Mouse (Mus musculus) midbrain, embryonic 13.5 days (tissue): ENCODE measurements at regions not wholly inside any gene's neighbourhood (a gene's known extent, or its start where the extent isn't known, plus 50 kb on each side); places are given as distances from the start of the nearest gene placed in this dataset.

ENCODE experiments used
- ATAC-seq: fragments of 200-750 bp; cut with Nextera tagmentation; 2 replicates; pipeline ENCODE4 v1.8.0; 2017; ENCODE audit warnings: mild to moderate bottlenecking, moderate TSS enrichment, moderate library complexity
- H3K27ac ChIP-seq: fragments of 300-500 bp; sonication (generic); 2 replicates; pipeline ENCODE4 v1.5.1; 2015; ENCODE audit warnings: inconsistent platforms, mild to moderate bottlenecking, moderate library complexity
- H3K27me3 ChIP-seq: fragments of 300-500 bp; sonication (generic); 2 replicates; pipeline ENCODE4 v1.6.1; 2015; ENCODE audit warnings: mild to moderate bottlenecking, inconsistent platforms
- H3K36me3 ChIP-seq: fragments of 300-500 bp; sonication (generic); 2 replicates; pipeline ENCODE4 v1.6.1; 2015; ENCODE audit warnings: mild to moderate bottlenecking, inconsistent platforms
- H3K4me1 ChIP-seq: fragments of 300-500 bp; sonication (generic); replicated peaks from 2 replicates; pipeline ENCODE4 v1.6.1; 2015; ENCODE audit warnings: inconsistent platforms
- H3K4me2 ChIP-seq: fragments of 300-500 bp; sonication (generic); replicated peaks from 2 replicates; pipeline ENCODE4 v1.6.1; 2015; ENCODE audit warnings: moderate library complexity, mild to moderate bottlenecking, inconsistent platforms
- H3K4me3 ChIP-seq: fragments of 300-500 bp; sonication (generic); replicated peaks from 2 replicates; pipeline ENCODE4 v1.5.1; 2015; ENCODE audit warnings: mild to moderate bottlenecking, inconsistent platforms
- H3K9ac ChIP-seq: fragments of 300-500 bp; sonication (generic); replicated peaks from 2 replicates; pipeline ENCODE4 v1.6.1; 2015; ENCODE audit warnings: mild to moderate bottlenecking, inconsistent platforms
- H3K9me3 ChIP-seq: fragments of 300-500 bp; sonication (generic); 2 replicates; pipeline ENCODE4 v1.6.1; 2016; ENCODE audit warnings: mild to moderate bottlenecking, inconsistent platforms
- WGBS: fragments of 180-500 bp; shearing (Covaris S2); methylation state at CpG from one replicate; pipeline ENCODE4 v1.1.7; 2015; 5-methylcytosine and 5-hydroxymethylcytosine counted together

DNA sequence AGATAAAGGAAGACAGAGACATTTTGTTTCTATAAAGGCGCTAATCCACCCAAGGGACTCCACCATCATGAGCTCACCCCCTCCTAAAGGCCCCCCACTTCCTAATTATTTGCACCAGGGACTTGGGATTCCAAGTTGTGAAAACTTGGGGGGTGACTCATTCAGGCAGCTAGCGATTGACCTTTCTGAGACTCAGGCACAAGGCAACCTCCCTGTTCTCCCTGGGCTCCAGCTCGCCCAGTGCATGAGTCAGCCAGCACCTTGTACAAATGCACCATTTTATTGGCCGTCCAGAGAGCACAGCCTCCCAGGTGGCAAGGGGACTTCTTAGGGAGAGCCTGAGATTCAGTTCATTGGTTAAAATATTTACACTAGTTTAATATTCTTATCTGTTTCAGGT lies 78.0 kb upstream of the Dio3 start:
- no peak overlapping the region for H3K4me3 ChIP-seq
- H3K9ac ChIP-seq = no peak overlapping the region
- no peaks in the 10 kb centered on the region for H3K4me1 ChIP-seq
- WGBS = 89% methylated on average over 4 of the region's 4 CpGs
- H3K4me2 ChIP-seq = no peak overlapping the region
- H3K27ac ChIP-seq = no peak overlapping the region
- no peaks in the 10 kb centered on the region for H3K9me3 ChIP-seq
- H3K36me3 ChIP-seq = no peaks in the 10 kb centered on the region
- H3K27me3 ChIP-seq = no peaks in the 10 kb centered on the region
- no peak for ATAC-seq

DNA sequence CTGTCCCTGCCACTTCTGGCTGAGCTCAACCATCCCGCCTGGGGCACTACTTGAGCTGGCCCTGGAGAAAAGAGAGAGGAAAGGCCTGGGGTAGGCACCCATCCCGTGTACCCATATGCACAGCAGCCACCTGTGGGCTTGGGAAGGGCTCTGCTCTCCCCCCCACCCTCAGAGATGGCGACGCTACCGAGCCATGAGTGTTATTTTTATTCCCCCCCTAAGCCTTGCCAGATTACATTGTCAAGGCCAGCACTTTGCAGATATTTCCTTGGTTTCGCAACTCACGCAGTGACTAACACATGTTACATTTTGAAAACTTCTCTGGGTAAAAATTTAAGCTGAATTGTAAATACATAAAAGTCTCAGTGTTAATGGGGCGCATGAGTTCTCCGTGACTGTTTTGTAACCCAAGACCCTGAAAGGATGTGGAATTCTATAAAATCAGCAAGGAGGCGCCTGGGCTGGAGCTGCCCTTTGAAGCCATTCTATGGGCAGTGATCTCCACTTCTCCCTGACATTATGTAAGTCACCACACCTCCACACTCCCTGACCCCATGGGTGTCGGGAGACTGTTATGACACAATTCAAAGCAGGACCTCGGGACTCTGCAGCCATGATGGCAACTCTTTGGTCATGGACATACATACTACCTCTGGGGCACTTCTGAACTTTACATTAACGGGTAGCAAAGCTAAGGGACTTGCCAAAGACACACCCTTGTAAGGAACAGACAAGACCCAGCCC lies 75.4 kb upstream of the Dio3 start:
- no peak for ATAC-seq
- 83% methylated on average over 13 of the region's 13 CpGs for WGBS

GRCm38 (mm10) chr12:110204246-110204989 lies 74.5 kb upstream of the Dio3 start:
- Histone ChIP-seq H3K27ac (no peak overlapping the region), H3K9ac (no peak overlapping the region), H3K36me3 (no peaks in the 10 kb centered on the region), H3K9me3 (no peaks in the 10 kb centered on the region), H3K4me1 (peaks cover 15% of the 10 kb centered on the region), H3K4me3 (no peak overlapping the region), H3K27me3 (no peaks in the 10 kb centered on the region), H3K4me2 (no peak overlapping the region)
- 82% methylated on average over 6 of the region's 6 CpGs for WGBS
- no peak for ATAC-seq

More for the DNA sequence above, 75.4 kb upstream of the Dio3 start:
- Histone ChIP-seq H3K4me2 (no peak overlapping the region), H3K27ac (no peak overlapping the region), H3K9ac (no peak overlapping the region), H3K27me3 (no peaks in the 10 kb centered on the region), H3K4me1 (peaks cover 15% of the 10 kb centered on the region), H3K36me3 (no peaks in the 10 kb centered on the region), H3K9me3 (no peaks in the 10 kb centered on the region), H3K4me3 (no peak overlapping the region)

DNA sequence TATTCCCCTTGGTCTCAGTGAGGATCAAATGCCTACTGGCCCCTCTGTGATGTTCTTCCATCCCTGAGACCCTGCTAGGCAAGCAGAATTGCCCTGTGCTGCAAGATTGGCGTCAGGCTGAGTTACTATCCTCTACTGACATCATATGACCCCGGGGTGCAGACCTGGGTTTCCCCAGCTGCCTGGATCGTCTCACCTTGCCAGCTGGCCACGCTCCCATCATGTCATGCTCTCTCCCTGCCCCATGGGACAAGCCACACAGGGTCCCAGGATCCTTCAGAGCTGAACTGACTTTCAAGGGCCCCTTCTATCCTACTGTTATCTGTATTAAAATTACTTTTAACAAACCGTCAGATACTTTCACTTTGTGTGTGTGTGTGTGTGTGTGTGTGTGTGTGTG lies 72.6 kb upstream of the Dio3 start:
- ATAC-seq = no peak
- H3K27ac ChIP-seq = no peak overlapping the region
- peaks cover 15% of the 10 kb centered on the region for H3K4me1 ChIP-seq
- no peak overlapping the region for H3K4me3 ChIP-seq
- no peaks in the 10 kb centered on the region for H3K27me3 ChIP-seq
- H3K4me2 ChIP-seq = no peak overlapping the region
- H3K9ac ChIP-seq = no peak overlapping the region
- no peaks in the 10 kb centered on the region for H3K9me3 ChIP-seq
- H3K36me3 ChIP-seq = no peaks in the 10 kb centered on the region
- 66% methylated on average over 5 of the region's 5 CpGs for WGBS

GRCm38 (mm10) chr12:110206812-110207211 lies 72.1 kb upstream of the Dio3 start:
- H3K27ac ChIP-seq = no peak overlapping the region
- no peak overlapping the region for H3K4me3 ChIP-seq
- H3K27me3 ChIP-seq = no peaks in the 10 kb centered on the region
- no peaks in the 10 kb centered on the region for H3K9me3 ChIP-seq
- 18% methylated on average over 6 of the region's 6 CpGs for WGBS
- no peak overlapping the region for H3K9ac ChIP-seq
- H3K36me3 ChIP-seq = no peaks in the 10 kb centered on the region
- no peak for ATAC-seq
- H3K4me2 ChIP-seq = no peak overlapping the region
- H3K4me1 ChIP-seq = peaks cover 15% of the 10 kb centered on the region

GRCm38 (mm10) chr12:110207246-110207852 lies 71.5 kb upstream of the Dio3 start:
- Histone ChIP-seq H3K36me3 (no peaks in the 10 kb centered on the region), H3K4me1 (peaks cover 15% of the 10 kb centered on the region), H3K4me3 (no peak overlapping the region), H3K9me3 (no peaks in the 10 kb centered on the region), H3K9ac (no peak overlapping the region), H3K27ac (no peak overlapping the region), H3K27me3 (no peaks in the 10 kb centered on the region), H3K4me2 (no peak overlapping the region)
- ATAC-seq = no peak
- WGBS = 33% methylated on average over 9 of the region's 9 CpGs

- Histone ChIP-seq H3K27me3 (no peaks in the 10 kb centered on the region), H3K4me2 (no peak overlapping the region), H3K27ac (no peak overlapping the region), H3K9ac (no peak overlapping the region), H3K4me1 (peaks cover 8% of the 10 kb centered on the region; the same call in 1 of the 2 replicates), H3K9me3 (no peaks in the 10 kb centered on the region), H3K36me3 (no peaks in the 10 kb centered on the region), H3K4me3 (no peak overlapping the region)
- 73% methylated on average over 4 of the region's 4 CpGs for WGBS
- no peak for ATAC-seq
Observed at GRCm38 (mm10) chr12:110212716-110213115, 66.2 kb upstream of the Dio3 start.

GRCm38 (mm10) chr12:110214833-110215232 lies 64.0 kb upstream of the Dio3 start:
- Histone ChIP-seq H3K36me3 (no peaks in the 10 kb centered on the region), H3K4me1 (peaks cover 8% of the 10 kb centered on the region; the same call in 1 of the 2 replicates), H3K9ac (no peak overlapping the region), H3K9me3 (no peaks in the 10 kb centered on the region), H3K4me3 (no peak overlapping the region), H3K4me2 (no peak overlapping the region), H3K27me3 (no peaks in the 10 kb centered on the region), H3K27ac (no peak overlapping the region)
- no peak for ATAC-seq
- 44% methylated on average over 8 of the region's 8 CpGs for WGBS

DNA sequence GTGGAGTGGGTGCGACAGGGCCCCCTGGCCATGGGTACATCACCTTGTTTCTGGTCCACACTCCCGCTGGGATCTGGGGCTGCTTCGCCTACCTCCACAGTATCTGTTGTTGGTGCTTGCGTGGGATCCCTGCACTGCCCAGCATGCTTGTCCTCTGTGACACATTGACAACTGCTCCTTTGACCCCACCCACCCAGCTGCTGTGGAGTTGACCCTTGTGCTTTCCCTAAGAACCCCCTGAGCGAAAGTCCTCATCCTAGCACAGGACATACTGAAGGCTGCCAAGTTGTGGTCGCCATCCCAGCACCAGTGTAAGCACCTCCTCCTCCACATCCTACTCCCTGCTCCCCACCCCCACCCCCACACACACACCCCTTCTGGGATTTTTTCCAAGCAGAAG lies 63.6 kb upstream of the Dio3 start:
- WGBS = 79% methylated on average over 6 of the region's 6 CpGs
- no peaks in the 10 kb centered on the region for H3K9me3 ChIP-seq
- H3K27me3 ChIP-seq = no peaks in the 10 kb centered on the region
- no peaks in the 10 kb centered on the region for H3K36me3 ChIP-seq
- H3K4me2 ChIP-seq = no peak overlapping the region
- peaks cover 8% of the 10 kb centered on the region; the same call in 1 of the 2 replicates for H3K4me1 ChIP-seq
- ATAC-seq = no peak
- H3K9ac ChIP-seq = no peak overlapping the region
- no peak overlapping the region for H3K4me3 ChIP-seq
- H3K27ac ChIP-seq = no peak overlapping the region

DNA sequence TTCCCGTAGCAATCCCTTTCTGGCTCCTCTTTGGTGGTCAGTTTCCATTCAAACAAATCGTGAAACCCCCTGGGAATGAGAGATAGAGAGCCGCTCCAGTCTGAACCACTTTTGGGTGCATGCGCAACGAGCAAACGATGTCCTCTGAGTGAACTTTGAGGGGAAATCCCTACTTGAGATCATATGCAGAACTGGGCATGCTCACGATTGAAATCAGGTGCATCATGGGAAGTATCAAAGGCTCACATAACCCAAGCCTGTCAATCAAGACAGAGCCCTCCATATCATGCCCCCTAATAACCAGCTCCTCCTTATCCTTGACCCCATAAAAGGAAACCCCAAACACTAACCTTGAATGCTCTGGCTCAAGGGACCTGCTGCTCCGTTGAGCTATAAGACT lies 59.1 kb upstream of the Dio3 start:
- 87% methylated on average over 8 of the region's 8 CpGs for WGBS
- H3K4me3 ChIP-seq = no peak overlapping the region
- H3K27ac ChIP-seq = no peak overlapping the region
- no peak overlapping the region for H3K4me2 ChIP-seq
- peaks cover 4% of the 10 kb centered on the region; the same call in 1 of the 2 replicates for H3K4me1 ChIP-seq
- ATAC-seq = no peak
- H3K36me3 ChIP-seq = no peaks in the 10 kb centered on the region
- H3K9ac ChIP-seq = no peak overlapping the region
- no peaks in the 10 kb centered on the region for H3K27me3 ChIP-seq
- H3K9me3 ChIP-seq = no peaks in the 10 kb centered on the region

- Histone ChIP-seq H3K27me3 (no peaks in the 10 kb centered on the region), H3K27ac (no peak overlapping the region), H3K9ac (no peak overlapping the region), H3K4me1 (no peaks in the 10 kb centered on the region), H3K4me2 (no peak overlapping the region), H3K4me3 (no peak overlapping the region), H3K9me3 (no peaks in the 10 kb centered on the region), H3K36me3 (no peaks in the 10 kb centered on the region)
- ATAC-seq = no peak
- 87% methylated on average over 8 of the region's 8 CpGs for WGBS
Observed at GRCm38 (mm10) chr12:110220516-110220915, 58.4 kb upstream of the Dio3 start.

DNA sequence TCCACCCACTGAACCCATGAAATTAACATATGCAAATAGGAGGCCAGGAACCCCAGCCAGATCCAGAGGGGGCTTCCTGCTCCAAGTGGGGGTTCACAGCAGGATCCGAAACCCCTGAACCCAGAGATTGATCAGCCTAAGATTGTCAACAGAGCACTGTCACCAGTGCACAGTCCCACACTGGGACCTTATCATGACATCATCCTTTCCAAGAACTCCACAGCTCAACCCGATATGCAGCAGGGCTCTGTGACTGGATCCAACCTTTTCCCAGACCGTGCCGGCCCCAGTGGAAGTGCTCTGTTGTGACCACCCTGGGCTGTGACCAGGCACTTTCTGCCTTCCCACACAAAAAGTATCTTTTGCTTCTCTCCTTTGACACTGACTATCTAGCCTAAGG lies 57.7 kb upstream of the Dio3 start:
- H3K9ac ChIP-seq = no peak overlapping the region
- 69% methylated on average over 4 of the region's 4 CpGs for WGBS
- H3K27me3 ChIP-seq = no peaks in the 10 kb centered on the region
- no peak overlapping the region for H3K27ac ChIP-seq
- no peak overlapping the region for H3K4me2 ChIP-seq
- no peaks in the 10 kb centered on the region for H3K4me1 ChIP-seq
- no peaks in the 10 kb centered on the region for H3K9me3 ChIP-seq
- ATAC-seq = no peak
- no peak overlapping the region for H3K4me3 ChIP-seq
- no peaks in the 10 kb centered on the region for H3K36me3 ChIP-seq
